Mouse (Mus musculus) thymus, adult 2 months (tissue): ENCODE measurements around the gene Sept8. TPM values are rescaled to one million over a fixed set of nuclear protein-coding genes. Genes with fewer than 3 reads are reported as not detected.

ENCODE experiments used
- DNase-seq: peaks from one replicate; pipeline ENCODE4 v3.0.0; 2021
- H3K27ac ChIP-seq: fragments of 200-500 bp; 2 replicates; pipeline ENCODE4 v1.5.1; 2012; ENCODE audit warnings: low read length, control low read depth; ENCODE audit not compliant: control insufficient read depth, insufficient read depth
- H3K27me3 ChIP-seq: fragments of 200-500 bp; 2 replicates; pipeline ENCODE4 v1.6.1; 2012; ENCODE audit warnings: mild to moderate bottlenecking, low read length, moderate library complexity, mixed read lengths; ENCODE audit not compliant: control insufficient read depth, insufficient read depth
- H3K36me3 ChIP-seq: fragments of 200-500 bp; 2 replicates; pipeline ENCODE4 v1.6.1; 2012; ENCODE audit warnings: mild to moderate bottlenecking, low read length, moderate library complexity; ENCODE audit not compliant: control insufficient read depth, insufficient read depth
- H3K4me1 ChIP-seq: fragments of 200-500 bp; replicated peaks from 2 replicates; pipeline ENCODE4 v1.6.1; 2012; ENCODE audit warnings: low read length; ENCODE audit not compliant: control insufficient read depth, insufficient read depth
- H3K4me3 ChIP-seq: fragments of 200-500 bp; 2 replicates; pipeline ENCODE4 v1.5.1; 2012; ENCODE audit warnings: mild to moderate bottlenecking, low read length, control low read depth, moderate library complexity; ENCODE audit not compliant: control insufficient read depth, insufficient read depth
- CTCF ChIP-seq: fragments of 200-500 bp; IDR thresholded peaks from 2 replicates; pipeline ENCODE4 v1.5.1; 2012; ENCODE audit warnings: mild to moderate bottlenecking, control low read depth, low read length, moderate library complexity, borderline replicate concordance; ENCODE audit not compliant: control insufficient read depth, poor library complexity, insufficient read depth; ENCODE audit errors: extremely low read depth
- POLR2A ChIP-seq: fragments of 200-500 bp; IDR thresholded peaks from 2 replicates; pipeline ENCODE4 v1.6.1; 2012; ENCODE audit warnings: mild to moderate bottlenecking, low read length, control low read depth, moderate library complexity; ENCODE audit not compliant: control insufficient read depth, poor library complexity, insufficient read depth; ENCODE audit errors: extremely low read depth
- WGBS: fragments of 180-500 bp; shearing (Covaris S2); methylation state at CpG from one replicate; pipeline ENCODE4 v1.1.7; 2018; 5-methylcytosine and 5-hydroxymethylcytosine counted together
- polyA plus RNA-seq: library from polyadenylated mRNA; depleted of rRNA; stranded (reverse); fragments of >200 nt; gene quantifications from 2 replicates; pipeline ENCODE4 v1.2.3, GENCODE M21; 2012; rRNA removed

Sept8 gene
- polyA plus RNA-seq, 1 experiment, result 11.5 TPM

- Histone ChIP-seq H3K4me1 (no peaks in the 10 kb centered on the region), H3K27me3 (no peaks in the 10 kb centered on the region), H3K4me3 (no peak overlapping the region), H3K27ac (no peak overlapping the region), H3K36me3 (no peaks in the 10 kb centered on the region)
- WGBS, result 90% methylated on average over 8 of the region's 8 CpGs
- no peak for DNase-seq
- TF ChIP-seq POLR2A (no peak), CTCF (no peak)
Measured at GRCm38 (mm10) chr11:53588279-53588678, 69.2 kb downstream of the Sept8 start.

- WGBS, result 5% methylated on average over 15 of the region's 15 CpGs
- peak; percentile 98 for TF ChIP-seq CTCF
- TF ChIP-seq POLR2A, result no peak
- no peaks in the 10 kb centered on the region for H3K36me3 ChIP-seq
Measured at GRCm38 (mm10) chr11:53590368-53590768, 71.3 kb downstream of the Sept8 start.

GRCm38 (mm10) chr11:53591116-53591515 is 72.1 kb downstream of the Sept8 start:
- no peak overlapping the region for H3K4me3 ChIP-seq
- no peak overlapping the region for H3K27ac ChIP-seq
- no peak for DNase-seq
- no peaks in the 10 kb centered on the region for H3K36me3 ChIP-seq
- no peaks in the 10 kb centered on the region for H3K4me1 ChIP-seq
- WGBS, result 74% methylated on average over 5 of the region's 5 CpGs
- TF ChIP-seq POLR2A (no peak), CTCF (no peak)
- no peaks in the 10 kb centered on the region for H3K27me3 ChIP-seq

More at GRCm38 (mm10) chr11:53590368-53590768, 71.3 kb downstream of the Sept8 start:
- Histone ChIP-seq H3K4me1 (no peaks in the 10 kb centered on the region), H3K27ac (no peak overlapping the region), H3K27me3 (no peaks in the 10 kb centered on the region), H3K4me3 (peak overlapping the region; percentile 6; the same call in 1 of the 2 replicates)
- DNase-seq, result peak; percentile 74

Other genes starting within 250 kb of the Sept8 start
- 29.3 and 41.9 TPM in 2 replicates for gene Hspa4, start 218.8 kb upstream of the Sept8 start, polyA plus RNA-seq
- gene Zcchc10, start 194.6 kb upstream of the Sept8 start, polyA plus RNA-seq, result 8.4 and 8.7 TPM in 2 replicates
- gene Aff4, start 168.4 kb upstream of the Sept8 start, polyA plus RNA-seq, result 16.4 and 18.9 TPM in 2 replicates
- gene Leap2, start 96.1 kb upstream of the Sept8 start, polyA plus RNA-seq, result not detected in 2 replicates
- 407 and 566 TPM in 2 replicates for gene Uqcrq, start 88.4 kb upstream of the Sept8 start, polyA plus RNA-seq
- gene Gdf9, start 88.2 kb upstream of the Sept8 start, polyA plus RNA-seq, result 0.91 and 1.5 TPM in 2 replicates
- gene Gm10447, start 62.1 kb upstream of the Sept8 start, polyA plus RNA-seq, result 0.08 TPM in 1 of 2 replicates, not detected in the other
- gene Shroom1, start 62.1 kb upstream of the Sept8 start, polyA plus RNA-seq, result 0.70 and 0.75 TPM in 2 replicates
- not detected in 2 replicates for gene Gm9837, start 48.8 kb upstream of the Sept8 start, polyA plus RNA-seq
- gene Gm9945, start 39.1 kb upstream of the Sept8 start, polyA plus RNA-seq, result not detected in 2 replicates
- gene Sowaha, start 39.0 kb upstream of the Sept8 start, polyA plus RNA-seq, result 0.18 and 0.23 TPM in 2 replicates
- gene Kif3a, start 48.1 kb downstream of the Sept8 start, polyA plus RNA-seq, result 3.8 and 4.2 TPM in 2 replicates
- 0.55 TPM in 1 of 2 replicates, not detected in the other for gene Il4, start 99.4 kb downstream of the Sept8 start, polyA plus RNA-seq
- gene Il13, start 115.4 kb downstream of the Sept8 start, polyA plus RNA-seq, result 8.5 and 10.4 TPM in 2 replicates
- 8.3 and 8.4 TPM in 2 replicates for gene Rad50, start 188.1 kb downstream of the Sept8 start, polyA plus RNA-seq
- gene Il5, start 201.5 kb downstream of the Sept8 start, polyA plus RNA-seq, result 0.56 and 0.84 TPM in 2 replicates